Mouse (Mus musculus): Measurements from ENCODE around the gene Rbp1. TPM values are rescaled to one million over a fixed set of nuclear protein-coding genes. Genes with fewer than 3 reads are reported as not detected.

Gene Rbp1
- total RNA-seq, 1 experiment: 11.5 TPM

- H3K27ac ChIP-seq (ENCODE audit: insufficient read depth, low read depth, low read length, poor library complexity, severe bottlenecking): no peak overlapping the region
- in situ Hi-C loops (cut with MboI; ENCODE audit: low sequenced_read_pairs in 2 of 2, unreplicated experiment in 2 of 2): loop anchor here in 1 of 2 experiments (10.0 kb wide), 1 partner anchor 111 kb away; no protein-coding TSS in a partner anchor
- peaks cover 1 to 17% of the 10 kb centered on the region in 2 experiments; a peak in 2 of 4 replicates for H3K4me1 ChIP-seq (ENCODE audit: control insufficient read depth in 2 of 2, insufficient read depth in 2 of 2, low read length in 2 of 2, poor library complexity in 1 of 2)
These were observed 1.5 kb downstream of the Rbp1 start for GRCm38 (mm10) chr9:98424291-98424690.

GRCm38 (mm10) chr9:98424725-98425210, 2.0 kb downstream of the Rbp1 start:
- Histone ChIP-seq H3K9ac (ENCODE audit: insufficient read depth, low read depth, low read length, poor library complexity, severe bottlenecking) (peak overlapping the region; percentile 9; the same call in 1 of the 2 replicates), H3K4me1 (ENCODE audit: control insufficient read depth in 2 of 2, insufficient read depth in 2 of 2, low read length in 2 of 2, poor library complexity in 1 of 2) (peaks cover 1 to 21% of the 10 kb centered on the region in 2 experiments; a peak in 2 of 4 replicates), H3K9me3 (ENCODE audit: control insufficient read depth, insufficient read depth, low read depth, low read length) (no peaks in the 10 kb centered on the region), H3K27ac (ENCODE audit: insufficient read depth, low read depth, low read length, poor library complexity, severe bottlenecking) (no peak overlapping the region), H3K36me3 (ENCODE audit: control insufficient read depth, insufficient read depth, low read length, poor library complexity, severe bottlenecking) (no peaks in the 10 kb centered on the region), H3K4me3 (ENCODE audit: insufficient read depth in 1 of 2, low read depth in 1 of 2, low read length in 2 of 2, poor library complexity in 1 of 2, severe bottlenecking in 1 of 2) (peak overlapping the region; percentile 66 to 70)
- in situ Hi-C loops (cut with MboI; ENCODE audit: low sequenced_read_pairs in 2 of 2, unreplicated experiment in 2 of 2): loop anchor here in 1 of 2 experiments (10.0 kb wide), 1 partner anchor 110 kb away; no protein-coding TSS in a partner anchor
- DNase-seq (ENCODE audit: low read depth, low spot score): peak; percentile 38
- TF ChIP-seq ZC3H11A (IDR thresholded peaks at IDR 0.05; ENCODE audit: borderline replicate concordance, low read depth, low read length): no peak
- 0 out of 2 replicates have a peak, but pooled peaks have one; percentile 54 for TF ChIP-seq MAFK (IDR thresholded peaks at IDR 0.05; ENCODE audit: insufficient read depth, low read depth, low read length)
- TF ChIP-seq CHD2 (IDR thresholded peaks at IDR 0.05; ENCODE audit: low read depth, low read length): no peak
- no peak for TF ChIP-seq HCFC1 (IDR thresholded peaks at IDR 0.05; ENCODE audit: borderline replicate concordance, insufficient read depth, low read length)
- no peak for TF ChIP-seq ZNF384 (IDR thresholded peaks at IDR 0.05; ENCODE audit: low read depth, low read length)

More at GRCm38 (mm10) chr9:98424291-98424690, 1.5 kb downstream of the Rbp1 start:
- TF ChIP-seq MAFK (IDR thresholded peaks at IDR 0.05; ENCODE audit: insufficient read depth, low read depth, low read length): no peak
- TF ChIP-seq CHD2 (IDR thresholded peaks at IDR 0.05; ENCODE audit: low read depth, low read length): no peak
- TF ChIP-seq ZC3H11A (IDR thresholded peaks at IDR 0.05; ENCODE audit: borderline replicate concordance, low read depth, low read length): no peak
- TF ChIP-seq ZNF384 (IDR thresholded peaks at IDR 0.05; ENCODE audit: low read depth, low read length): no peak
- no peaks in the 10 kb centered on the region for H3K9me3 ChIP-seq (ENCODE audit: control insufficient read depth, insufficient read depth, low read depth, low read length)
- H3K4me3 ChIP-seq (ENCODE audit: insufficient read depth in 1 of 2, low read depth in 1 of 2, low read length in 2 of 2, poor library complexity in 1 of 2, severe bottlenecking in 1 of 2): peak overlapping the region in 1 of 2 experiments; percentile 6; a peak in 1 of 4 replicates
- no peaks in the 10 kb centered on the region for H3K36me3 ChIP-seq (ENCODE audit: control insufficient read depth, insufficient read depth, low read length, poor library complexity, severe bottlenecking)
- H3K9ac ChIP-seq (ENCODE audit: insufficient read depth, low read depth, low read length, poor library complexity, severe bottlenecking): no peak overlapping the region
- DNase-seq (ENCODE audit: low read depth, low spot score): no peak

GRCm38 (mm10) chr9:98425351-98425880, 2.7 kb downstream of the Rbp1 start:
- H3K9me3 ChIP-seq (ENCODE audit: control insufficient read depth, insufficient read depth, low read depth, low read length): no peaks in the 10 kb centered on the region
- peaks cover 1 to 21% of the 10 kb centered on the region in 2 experiments; a peak in 2 of 4 replicates for H3K4me1 ChIP-seq (ENCODE audit: control insufficient read depth in 2 of 2, insufficient read depth in 2 of 2, low read length in 2 of 2, poor library complexity in 1 of 2)
- H3K36me3 ChIP-seq (ENCODE audit: control insufficient read depth, insufficient read depth, low read length, poor library complexity, severe bottlenecking): no peaks in the 10 kb centered on the region
- no peak overlapping the region for H3K27ac ChIP-seq (ENCODE audit: insufficient read depth, low read depth, low read length, poor library complexity, severe bottlenecking)
- TF ChIP-seq MAFK (IDR thresholded peaks at IDR 0.05; ENCODE audit: insufficient read depth, low read depth, low read length) (no peak), ZC3H11A (IDR thresholded peaks at IDR 0.05; ENCODE audit: borderline replicate concordance, low read depth, low read length) (no peak), ZNF384 (IDR thresholded peaks at IDR 0.05; ENCODE audit: low read depth, low read length) (no peak), CHD2 (IDR thresholded peaks at IDR 0.05; ENCODE audit: low read depth, low read length) (no peak), HCFC1 (IDR thresholded peaks at IDR 0.05; ENCODE audit: borderline replicate concordance, insufficient read depth, low read length) (no peak)
- DNase-seq (ENCODE audit: low read depth, low spot score): no peak
- peak overlapping the region; percentile 66 to 70; a peak in 3 of 4 replicates for H3K4me3 ChIP-seq (ENCODE audit: insufficient read depth in 1 of 2, low read depth in 1 of 2, low read length in 2 of 2, poor library complexity in 1 of 2, severe bottlenecking in 1 of 2)
- in situ Hi-C loops (cut with MboI; ENCODE audit: low sequenced_read_pairs in 2 of 2, unreplicated experiment in 2 of 2): loop anchor here in 1 of 2 experiments (10.0 kb wide), 1 partner anchor 109 kb away; no protein-coding TSS in a partner anchor
- no peak overlapping the region for H3K9ac ChIP-seq (ENCODE audit: insufficient read depth, low read depth, low read length, poor library complexity, severe bottlenecking)

GRCm38 (mm10) chr9:98427906-98428517, 5.3 kb downstream of the Rbp1 start:
- Histone ChIP-seq H3K27ac (ENCODE audit: insufficient read depth, low read depth, low read length, poor library complexity, severe bottlenecking) (no peak overlapping the region), H3K9me3 (ENCODE audit: control insufficient read depth, insufficient read depth, low read depth, low read length) (no peaks in the 10 kb centered on the region), H3K4me1 (ENCODE audit: control insufficient read depth in 2 of 2, insufficient read depth in 2 of 2, low read length in 2 of 2, poor library complexity in 1 of 2) (peaks cover 1 to 24% of the 10 kb centered on the region in 2 experiments; a peak in 2 of 4 replicates), H3K4me3 (ENCODE audit: insufficient read depth in 1 of 2, low read depth in 1 of 2, low read length in 2 of 2, poor library complexity in 1 of 2, severe bottlenecking in 1 of 2) (no peak overlapping the region), H3K9ac (ENCODE audit: insufficient read depth, low read depth, low read length, poor library complexity, severe bottlenecking) (no peak overlapping the region), H3K36me3 (ENCODE audit: control insufficient read depth, insufficient read depth, low read length, poor library complexity, severe bottlenecking) (no peaks in the 10 kb centered on the region)
- TF ChIP-seq MAFK (IDR thresholded peaks at IDR 0.05; ENCODE audit: insufficient read depth, low read depth, low read length) (no peak), HCFC1 (IDR thresholded peaks at IDR 0.05; ENCODE audit: borderline replicate concordance, insufficient read depth, low read length) (no peak), ZC3H11A (IDR thresholded peaks at IDR 0.05; ENCODE audit: borderline replicate concordance, low read depth, low read length) (no peak), CHD2 (IDR thresholded peaks at IDR 0.05; ENCODE audit: low read depth, low read length) (no peak), ZNF384 (IDR thresholded peaks at IDR 0.05; ENCODE audit: low read depth, low read length) (no peak)
- in situ Hi-C loops (cut with MboI; ENCODE audit: low sequenced_read_pairs in 2 of 2, unreplicated experiment in 2 of 2): loop anchor here in 1 of 2 experiments (10.0 kb wide), 1 partner anchor 107 kb away; no protein-coding TSS in a partner anchor
- DNase-seq (ENCODE audit: low read depth, low spot score): no peak
